Mouse (Mus musculus): Measurements from ENCODE around the gene Bbx. TPM values are rescaled to one million over a fixed set of nuclear protein-coding genes. Genes with fewer than 3 reads are reported as not detected.

Bbx gene
- polyA plus RNA-seq, 1 experiment from 2014 or later, result 54.4 TPM

DNA sequence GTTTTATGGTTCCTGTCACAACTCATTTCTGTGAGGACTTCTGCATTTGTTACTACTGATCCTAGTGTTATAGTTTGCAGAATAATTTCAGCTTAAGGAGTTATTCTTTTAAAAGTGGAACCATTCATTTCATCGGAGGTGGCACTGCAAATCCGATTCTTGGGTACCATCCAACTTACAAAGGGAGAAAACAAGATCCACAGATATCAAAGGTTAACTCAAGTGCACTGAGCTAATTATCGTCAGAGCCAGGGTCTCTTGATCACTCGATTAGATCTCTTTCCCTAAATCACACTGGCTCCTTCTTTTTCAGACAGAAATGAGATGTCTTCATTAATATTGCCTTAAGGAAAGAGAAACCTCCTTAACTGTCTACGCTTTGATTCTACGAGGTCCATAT, 123.9 kb downstream of the Bbx start:
- Histone ChIP-seq H3K4me1 (no peaks in the 10 kb centered on the region), H3K36me3 (no peaks in the 10 kb centered on the region)
- 74% methylated on average over 6 of the region's 6 CpGs for WGBS

DNA sequence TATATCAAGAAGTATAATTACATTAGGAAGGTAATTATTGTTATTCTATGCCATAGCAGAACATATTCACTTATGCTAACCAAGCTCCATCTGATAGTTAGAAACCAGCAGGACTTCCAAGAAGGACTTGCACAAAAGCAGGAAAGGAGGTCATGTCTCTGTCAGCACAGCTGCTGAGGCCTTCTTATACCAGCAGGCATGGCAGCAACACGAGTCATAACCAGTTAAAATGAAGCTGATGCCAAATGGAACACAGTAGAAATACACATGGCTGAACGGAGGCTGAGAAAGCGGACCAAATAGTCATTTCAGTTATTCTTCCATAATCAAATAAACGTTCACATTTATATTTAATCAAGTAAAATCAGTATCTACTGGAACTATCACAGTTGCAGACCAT, 125.0 kb downstream of the Bbx start:
- no peak overlapping the region for H3K4me2 ChIP-seq (replicated peaks)
- WGBS, result 75% methylated on average over 4 of the region's 4 CpGs
- H3K36me3 ChIP-seq, result no peaks in the 10 kb centered on the region
- no peaks in the 10 kb centered on the region for H3K27me3 ChIP-seq
- H3K4me1 ChIP-seq, result no peaks in the 10 kb centered on the region
- no peak overlapping the region for H3K9ac ChIP-seq
- no peak overlapping the region for H3K27ac ChIP-seq
- H3K4me3 ChIP-seq, result no peak overlapping the region
- no peak for ATAC-seq (ENCODE audit: insufficient number of reproducible peaks, insufficient read depth, low FRiP score, low TSS enrichment)
- no peaks in the 10 kb centered on the region for H3K9me3 ChIP-seq

More for the DNA sequence above, 123.9 kb downstream of the Bbx start:
- H3K27me3 ChIP-seq, result no peaks in the 10 kb centered on the region
- ATAC-seq (ENCODE audit: insufficient number of reproducible peaks, insufficient read depth, low FRiP score, low TSS enrichment), result no peak
- no peak overlapping the region for H3K4me3 ChIP-seq
- H3K9ac ChIP-seq, result no peak overlapping the region
- no peak overlapping the region for H3K4me2 ChIP-seq (replicated peaks)
- H3K27ac ChIP-seq, result no peak overlapping the region
- no peaks in the 10 kb centered on the region for H3K9me3 ChIP-seq

DNA sequence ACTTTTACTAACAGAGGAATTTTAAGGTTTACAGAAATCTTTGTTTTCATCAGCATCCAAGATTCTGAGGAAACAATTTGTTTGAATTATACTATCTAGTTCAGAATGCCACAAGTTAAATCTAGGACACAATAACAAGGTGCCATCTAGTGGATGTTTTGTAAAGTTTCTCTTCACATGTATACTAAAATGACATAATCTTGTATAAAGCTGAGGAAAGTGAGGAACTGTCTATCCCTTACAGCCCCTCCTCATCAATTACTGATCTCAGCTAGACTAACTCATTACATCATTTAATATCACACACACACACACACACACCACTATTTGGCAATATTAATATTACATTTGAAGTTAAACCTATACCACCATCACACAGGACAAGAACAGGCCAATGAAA, 125.5 kb downstream of the Bbx start:
- no peaks in the 10 kb centered on the region for H3K9me3 ChIP-seq
- no peak for ATAC-seq (ENCODE audit: insufficient number of reproducible peaks, insufficient read depth, low FRiP score, low TSS enrichment)
- no peaks in the 10 kb centered on the region for H3K4me1 ChIP-seq
- no peak overlapping the region for H3K9ac ChIP-seq
- no peaks in the 10 kb centered on the region for H3K36me3 ChIP-seq
- no peaks in the 10 kb centered on the region for H3K27me3 ChIP-seq
- no peak overlapping the region for H3K4me2 ChIP-seq (replicated peaks)
- no peak overlapping the region for H3K27ac ChIP-seq
- no peak overlapping the region for H3K4me3 ChIP-seq

DNA sequence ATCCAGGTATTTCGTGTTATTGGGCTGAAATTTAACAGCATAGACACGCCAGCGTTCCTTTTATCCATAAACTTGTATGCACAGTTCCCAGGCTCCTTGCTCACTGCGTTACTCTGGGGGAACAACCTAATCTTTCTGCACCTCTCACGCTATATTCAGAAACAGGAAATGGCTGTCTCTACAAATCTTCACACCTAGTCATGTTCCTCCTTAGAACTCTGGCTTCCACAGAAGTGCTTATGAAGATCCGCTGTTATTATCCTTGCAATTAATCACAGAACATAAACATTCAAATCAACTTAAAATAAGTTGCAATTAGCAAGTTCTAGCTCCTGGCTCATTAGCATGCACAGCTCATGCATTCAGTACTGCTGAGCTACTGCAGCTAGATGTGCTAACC, 127.0 kb downstream of the Bbx start:
- no peak overlapping the region for H3K9ac ChIP-seq
- no peak for ATAC-seq (ENCODE audit: insufficient number of reproducible peaks, insufficient read depth, low FRiP score, low TSS enrichment)
- H3K36me3 ChIP-seq, result no peaks in the 10 kb centered on the region
- H3K4me3 ChIP-seq, result no peak overlapping the region
- no peak overlapping the region for H3K4me2 ChIP-seq (replicated peaks)
- H3K4me1 ChIP-seq, result no peaks in the 10 kb centered on the region
- H3K27me3 ChIP-seq, result no peaks in the 10 kb centered on the region
- 86% methylated on average over 6 of the region's 6 CpGs for WGBS
- no peak overlapping the region for H3K27ac ChIP-seq
- H3K9me3 ChIP-seq, result no peaks in the 10 kb centered on the region

DNA sequence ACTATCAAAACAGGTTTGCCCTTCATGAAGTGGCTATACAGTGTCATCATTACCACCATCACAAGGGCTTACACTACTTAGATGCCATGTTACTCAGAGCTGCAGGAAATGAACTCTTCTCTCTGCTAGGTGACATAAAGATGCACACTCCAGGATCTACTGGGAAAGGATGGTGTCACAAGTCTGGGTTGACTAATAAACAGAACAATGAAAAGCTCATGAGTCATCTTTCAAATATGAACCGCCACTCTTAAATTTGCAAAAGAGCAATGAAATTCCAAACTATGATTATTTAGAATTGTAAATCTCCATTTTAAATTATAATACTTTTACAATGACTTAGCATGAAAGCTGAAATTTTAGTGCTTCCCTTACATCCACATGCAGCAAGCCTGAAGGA, 129.6 kb downstream of the Bbx start:
- H3K27ac ChIP-seq, result no peak overlapping the region
- ATAC-seq (ENCODE audit: insufficient number of reproducible peaks, insufficient read depth, low FRiP score, low TSS enrichment), result no peak
- H3K36me3 ChIP-seq, result no peaks in the 10 kb centered on the region
- WGBS, result 94% methylated on average over 1 of the region's 1 CpGs
- no peaks in the 10 kb centered on the region for H3K27me3 ChIP-seq
- no peak overlapping the region for H3K9ac ChIP-seq
- no peak overlapping the region for H3K4me2 ChIP-seq (replicated peaks)
- no peaks in the 10 kb centered on the region for H3K9me3 ChIP-seq
- H3K4me3 ChIP-seq, result no peak overlapping the region
- no peaks in the 10 kb centered on the region for H3K4me1 ChIP-seq

DNA sequence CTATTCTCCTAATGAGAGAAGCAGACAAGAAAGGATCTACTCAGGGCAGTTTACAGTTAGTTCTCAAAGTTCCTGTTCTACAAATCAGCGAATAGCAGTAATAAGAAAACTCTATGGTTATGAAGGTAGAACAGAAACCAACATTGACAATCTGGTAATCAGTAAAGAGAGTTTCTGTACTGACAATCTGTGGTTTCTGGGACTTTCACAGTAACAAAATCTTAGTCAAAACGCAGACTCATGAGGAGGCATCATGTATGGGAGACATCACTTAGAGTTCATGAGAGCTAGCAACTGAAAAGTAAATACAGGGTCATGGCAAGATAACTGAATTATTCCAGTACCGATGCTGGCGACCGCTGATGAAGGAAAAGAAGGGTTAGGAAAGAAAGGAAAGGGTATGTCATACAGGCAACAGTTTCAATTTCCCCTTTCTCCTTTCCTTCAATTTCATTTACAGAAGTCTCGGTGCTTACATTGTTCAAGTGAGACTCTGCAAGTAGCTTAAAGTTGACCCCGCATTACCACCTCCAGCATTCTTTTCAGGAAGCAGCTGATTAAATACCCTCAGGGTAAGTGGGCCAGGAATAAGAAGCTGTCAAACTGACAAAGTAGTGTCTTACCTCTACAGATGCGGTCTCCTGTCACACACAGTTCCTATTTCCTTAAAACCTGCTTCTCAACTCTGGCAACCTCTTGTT, 133.3 kb downstream of the Bbx start:
- H3K36me3 ChIP-seq, result no peaks in the 10 kb centered on the region
- H3K4me3 ChIP-seq, result no peak overlapping the region
- H3K4me2 ChIP-seq (replicated peaks), result no peak overlapping the region
- H3K27ac ChIP-seq, result no peak overlapping the region
- no peaks in the 10 kb centered on the region for H3K27me3 ChIP-seq
- WGBS, result 44% methylated on average over 8 of the region's 8 CpGs
- no peak for ATAC-seq (ENCODE audit: insufficient number of reproducible peaks, insufficient read depth, low FRiP score, low TSS enrichment)
- H3K9me3 ChIP-seq, result no peaks in the 10 kb centered on the region
- no peaks in the 10 kb centered on the region for H3K4me1 ChIP-seq
- H3K9ac ChIP-seq, result no peak overlapping the region

DNA sequence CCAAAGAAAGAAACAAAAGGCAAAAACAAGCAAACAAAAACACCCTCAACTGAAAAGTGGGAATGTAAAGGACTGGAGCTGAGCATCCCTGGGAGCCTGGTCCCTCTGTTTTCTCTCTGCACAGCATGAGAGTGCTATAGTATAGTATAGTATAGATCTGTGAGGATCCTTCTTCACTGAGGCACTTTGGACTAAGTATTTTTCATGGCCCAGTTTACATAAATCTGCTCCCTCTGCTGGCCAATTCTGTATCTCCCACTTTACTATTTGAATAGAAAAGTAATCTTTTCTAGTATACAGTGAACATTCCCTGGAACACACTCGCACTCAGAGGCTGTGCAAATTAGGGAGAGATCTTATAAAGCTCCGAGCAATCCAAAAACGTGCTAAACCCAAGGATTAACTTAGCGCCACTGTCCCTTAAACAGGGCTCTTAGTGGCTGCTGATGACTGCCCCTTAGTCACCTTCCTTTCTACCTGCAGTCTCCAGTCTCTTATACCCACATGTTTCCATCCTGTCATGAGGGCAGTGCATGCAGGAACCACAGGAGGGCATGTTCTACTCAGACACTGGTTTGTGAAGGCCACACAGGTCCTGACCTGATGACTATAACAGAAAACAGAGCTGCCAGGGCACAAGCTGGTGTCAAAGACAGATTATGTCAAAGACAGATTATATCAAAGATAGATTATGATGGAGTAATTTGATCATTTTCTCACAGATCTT, 138.5 kb downstream of the Bbx start:
- WGBS, result 79% methylated on average over 4 of the region's 4 CpGs

DNA sequence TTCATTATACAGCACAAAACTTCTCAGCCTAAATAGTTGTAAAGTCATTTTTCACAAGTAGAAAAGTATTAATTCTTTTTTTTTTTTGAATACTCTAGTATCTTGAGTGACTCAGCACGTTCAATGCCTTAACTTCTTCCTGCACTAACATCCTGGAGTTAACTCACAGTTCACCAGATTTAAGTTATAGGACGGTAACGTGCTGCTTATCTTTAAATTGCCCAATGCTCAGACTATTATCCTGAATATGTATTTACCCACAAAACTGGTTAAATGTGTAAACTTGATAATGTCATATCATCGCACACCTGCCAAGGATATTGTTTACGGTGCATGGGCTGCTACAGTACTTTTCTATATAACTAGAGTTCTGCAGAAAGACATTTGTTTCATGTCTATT, 139.4 kb downstream of the Bbx start:
- WGBS, result 92% methylated on average over 5 of the region's 5 CpGs
- Histone ChIP-seq H3K9ac (no peak overlapping the region), H3K27me3 (no peaks in the 10 kb centered on the region), H3K36me3 (no peaks in the 10 kb centered on the region), H3K4me1 (no peaks in the 10 kb centered on the region), H3K4me2 (replicated peaks) (no peak overlapping the region), H3K4me3 (no peak overlapping the region), H3K27ac (no peak overlapping the region), H3K9me3 (no peaks in the 10 kb centered on the region)
- no peak for ATAC-seq (ENCODE audit: insufficient number of reproducible peaks, insufficient read depth, low FRiP score, low TSS enrichment)

More for the DNA sequence above, 138.5 kb downstream of the Bbx start:
- no peaks in the 10 kb centered on the region for H3K27me3 ChIP-seq
- H3K4me2 ChIP-seq (replicated peaks), result no peak overlapping the region
- no peak for ATAC-seq (ENCODE audit: insufficient number of reproducible peaks, insufficient read depth, low FRiP score, low TSS enrichment)
- H3K27ac ChIP-seq, result no peak overlapping the region
- no peak overlapping the region for H3K9ac ChIP-seq
- no peaks in the 10 kb centered on the region for H3K36me3 ChIP-seq
- H3K4me3 ChIP-seq, result no peak overlapping the region
- no peaks in the 10 kb centered on the region for H3K4me1 ChIP-seq
- no peaks in the 10 kb centered on the region for H3K9me3 ChIP-seq

DNA sequence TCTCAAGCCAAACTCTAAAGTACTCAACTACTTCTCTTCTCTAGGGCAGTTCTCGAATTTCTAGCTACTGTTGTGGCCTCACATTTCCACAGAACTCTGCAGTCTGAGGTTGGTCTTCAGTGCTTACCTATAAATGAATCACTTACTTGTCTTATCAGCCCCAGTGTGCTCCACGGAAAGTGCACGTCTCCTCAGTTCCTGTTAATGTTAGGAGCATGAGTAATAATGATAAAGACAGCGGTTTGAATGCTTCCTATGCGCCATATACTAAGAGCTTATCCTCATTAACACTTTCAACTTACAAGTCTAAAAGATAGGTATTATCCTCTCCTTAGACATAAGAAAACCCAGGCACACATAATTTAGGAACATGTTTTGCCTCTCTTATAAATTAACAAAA, 142.4 kb downstream of the Bbx start:
- no peak for ATAC-seq (ENCODE audit: insufficient number of reproducible peaks, insufficient read depth, low FRiP score, low TSS enrichment)
- H3K27me3 ChIP-seq, result no peaks in the 10 kb centered on the region
- H3K27ac ChIP-seq, result no peak overlapping the region
- H3K4me3 ChIP-seq, result no peak overlapping the region
- WGBS, result 81% methylated on average over 5 of the region's 5 CpGs
- no peak overlapping the region for H3K9ac ChIP-seq
- H3K9me3 ChIP-seq, result no peaks in the 10 kb centered on the region
- H3K4me2 ChIP-seq (replicated peaks), result no peak overlapping the region
- H3K36me3 ChIP-seq, result no peaks in the 10 kb centered on the region
- no peaks in the 10 kb centered on the region for H3K4me1 ChIP-seq

DNA sequence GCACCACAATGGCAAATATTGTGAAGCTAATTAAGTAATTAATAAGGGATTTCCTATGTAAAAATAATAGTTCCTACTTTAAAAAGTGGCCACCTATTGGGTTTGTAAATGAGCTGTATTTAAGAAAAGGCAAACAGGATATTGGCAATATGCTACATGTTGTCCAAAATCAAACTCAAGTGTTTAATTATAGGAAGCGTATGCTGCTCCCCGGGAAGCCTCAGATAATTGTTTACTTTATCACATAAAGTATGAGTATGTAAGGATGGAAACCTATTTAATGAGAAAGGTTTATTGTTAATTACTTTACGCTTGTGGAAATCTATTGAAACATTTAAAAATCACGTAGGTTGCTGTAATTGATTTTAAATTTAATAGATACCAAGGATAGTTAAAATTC, 159.4 kb downstream of the Bbx start:
- Histone ChIP-seq H3K4me2 (replicated peaks) (no peak overlapping the region), H3K27me3 (no peaks in the 10 kb centered on the region), H3K9me3 (no peaks in the 10 kb centered on the region), H3K36me3 (peaks cover 3% of the 10 kb centered on the region; the same call in 1 of the 2 replicates), H3K4me1 (no peaks in the 10 kb centered on the region), H3K4me3 (no peak overlapping the region), H3K9ac (no peak overlapping the region), H3K27ac (no peak overlapping the region)
- WGBS, result 88% methylated on average over 4 of the region's 4 CpGs
- ATAC-seq (ENCODE audit: insufficient number of reproducible peaks, insufficient read depth, low FRiP score, low TSS enrichment), result no peak

DNA sequence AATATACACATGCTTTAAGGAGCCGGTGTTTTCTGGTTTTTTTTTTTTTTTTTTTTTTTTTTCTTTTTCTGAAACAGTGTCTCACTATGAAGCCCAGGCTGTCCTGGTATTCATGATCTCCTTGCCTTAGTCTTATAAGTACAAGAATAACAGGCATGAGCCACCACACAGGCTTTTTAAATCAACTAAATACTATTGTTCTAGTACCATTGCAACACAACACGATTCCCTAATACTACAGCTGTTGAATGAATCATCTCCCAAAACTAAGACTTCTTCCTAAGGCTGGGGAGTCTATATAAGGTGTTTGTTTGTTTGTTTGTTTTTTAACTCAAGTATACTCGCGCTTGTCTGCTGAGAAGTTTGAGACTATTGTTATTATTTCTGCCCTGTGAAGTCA, 169.5 kb downstream of the Bbx start:
- no peaks in the 10 kb centered on the region for H3K9me3 ChIP-seq
- no peak overlapping the region for H3K4me2 ChIP-seq (replicated peaks)
- H3K36me3 ChIP-seq, result peaks cover 12% of the 10 kb centered on the region
- ATAC-seq (ENCODE audit: insufficient number of reproducible peaks, insufficient read depth, low FRiP score, low TSS enrichment), result no peak
- no peaks in the 10 kb centered on the region for H3K4me1 ChIP-seq
- no peak overlapping the region for H3K9ac ChIP-seq
- no peaks in the 10 kb centered on the region for H3K27me3 ChIP-seq
- no peak overlapping the region for H3K4me3 ChIP-seq
- WGBS, result 89% methylated on average over 4 of the region's 4 CpGs
- H3K27ac ChIP-seq, result no peak overlapping the region

DNA sequence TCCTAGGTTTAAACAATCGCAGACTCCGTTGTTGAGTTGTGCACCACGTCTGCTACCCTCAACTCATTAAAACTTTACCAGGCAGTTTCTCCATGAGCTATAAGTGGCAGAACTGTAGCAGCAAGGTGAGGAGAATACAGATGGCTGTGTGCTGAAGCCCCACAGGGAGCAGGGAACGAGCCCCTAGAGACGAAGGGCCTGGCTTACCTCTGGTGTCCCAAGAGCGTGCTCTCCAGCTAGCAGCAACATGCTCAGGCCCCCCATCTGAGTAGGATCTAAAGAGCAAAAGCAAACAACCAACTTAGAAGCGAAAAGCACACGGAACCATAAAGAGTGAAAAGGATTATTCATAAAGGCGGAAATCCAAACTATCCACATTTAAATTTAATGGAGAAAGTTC, 170.0 kb downstream of the Bbx start:
- no peak overlapping the region for H3K27ac ChIP-seq
- no peak overlapping the region for H3K9ac ChIP-seq
- no peaks in the 10 kb centered on the region for H3K27me3 ChIP-seq
- ATAC-seq (ENCODE audit: insufficient number of reproducible peaks, insufficient read depth, low FRiP score, low TSS enrichment), result no peak
- H3K9me3 ChIP-seq, result no peaks in the 10 kb centered on the region
- 88% methylated on average over 9 of the region's 9 CpGs for WGBS
- H3K4me1 ChIP-seq, result no peaks in the 10 kb centered on the region
- H3K4me2 ChIP-seq (replicated peaks), result no peak overlapping the region
- H3K36me3 ChIP-seq, result peaks cover 12% of the 10 kb centered on the region
- H3K4me3 ChIP-seq, result no peak overlapping the region
